Mouse (Mus musculus): ENCODE data around the gene Ankar.

DNA sequence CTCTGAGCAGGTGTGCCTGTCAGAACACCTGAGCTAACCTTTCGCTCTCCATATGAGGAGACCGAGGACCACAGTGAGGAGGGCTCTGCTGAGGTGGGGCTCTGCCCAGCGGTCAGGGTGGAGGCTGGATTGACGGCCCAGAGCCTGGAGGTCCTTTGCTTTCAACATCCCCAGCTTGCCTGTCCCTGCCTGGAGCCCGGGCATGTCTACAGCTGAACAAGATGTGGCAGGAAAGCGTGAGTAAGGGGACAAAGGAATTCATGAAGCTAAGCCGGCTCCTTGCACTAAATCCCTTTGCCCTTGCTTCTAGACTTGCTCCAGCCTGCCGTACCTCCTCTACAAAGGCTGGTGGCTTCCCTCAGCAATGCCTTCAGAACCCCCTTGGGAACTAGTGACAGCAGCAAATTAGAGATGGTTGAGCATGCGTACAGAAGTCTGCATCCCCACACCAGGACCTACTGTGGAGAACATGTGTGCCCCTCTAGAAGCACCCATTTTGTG lies 32.9 kb upstream of the Ankar start:
- no peak for TF ChIP-seq POLR2A (IDR thresholded peaks at IDR 0.05; ENCODE audit: insufficient read depth, low read depth, low read length)
- TF ChIP-seq CTCF (IDR thresholded peaks at IDR 0.05; ENCODE audit: insufficient read depth, low read depth, low read length): no peak

Data from olfactory bulb, adult 2 months (tissue).